Mouse (Mus musculus) embryo, embryonic 11 days (tissue): ENCODE measurements around the gene Ptprt.
A peak's percentile ranks its signal among the peaks of the same experiment; 100 is the strongest.

Experiments
- DNase-seq: peaks from one replicate; pipeline ENCODE4 v3.0.0-alpha.2; 2015

Ptprt gene

GRCm38 (mm10) chr2:161656632-161657031 lies 1004.3 kb downstream of the Ptprt start:
- DNase-seq, result no peak

GRCm38 (mm10) chr2:161640805-161641204 lies 1020.1 kb downstream of the Ptprt start:
- no peak for DNase-seq

GRCm38 (mm10) chr2:161634084-161634483 lies 1026.9 kb downstream of the Ptprt start:
- no peak for DNase-seq

- no peak for DNase-seq
Measured at GRCm38 (mm10) chr2:161625896-161626295, 1035.1 kb downstream of the Ptprt start.

- DNase-seq, result no peak
Measured at GRCm38 (mm10) chr2:161608401-161608800, 1052.5 kb downstream of the Ptprt start.

GRCm38 (mm10) chr2:161607372-161607771 lies 1053.6 kb downstream of the Ptprt start:
- DNase-seq, result no peak

GRCm38 (mm10) chr2:161600206-161600808 lies 1060.6 kb downstream of the Ptprt start:
- DNase-seq, result peak; percentile 7

- no peak for DNase-seq
Measured at GRCm38 (mm10) chr2:161593391-161594152, 1067.4 kb downstream of the Ptprt start.

GRCm38 (mm10) chr2:161574401-161574800 lies 1086.5 kb downstream of the Ptprt start:
- no peak for DNase-seq

- no peak for DNase-seq
Measured at GRCm38 (mm10) chr2:161572201-161572600, 1088.7 kb downstream of the Ptprt start.

- DNase-seq, result no peak
Measured at GRCm38 (mm10) chr2:161570236-161570995, 1090.5 kb downstream of the Ptprt start.

- DNase-seq, result no peak
Measured at GRCm38 (mm10) chr2:161561502-161561901, 1099.4 kb downstream of the Ptprt start.

- DNase-seq, result no peak
Measured at GRCm38 (mm10) chr2:161557874-161558273, 1103.1 kb downstream of the Ptprt start.

GRCm38 (mm10) chr2:161553651-161554050 lies 1107.3 kb downstream of the Ptprt start:
- DNase-seq, result no peak

- no peak for DNase-seq
Measured at GRCm38 (mm10) chr2:161552011-161552410, 1108.9 kb downstream of the Ptprt start.

GRCm38 (mm10) chr2:161549577-161549976 lies 1111.4 kb downstream of the Ptprt start:
- no peak for DNase-seq

- DNase-seq, result no peak
Measured at GRCm38 (mm10) chr2:161547318-161547717, 1113.6 kb downstream of the Ptprt start.

- DNase-seq, result no peak
Measured at GRCm38 (mm10) chr2:161545406-161545805, 1115.5 kb downstream of the Ptprt start.

- DNase-seq, result no peak
Measured at GRCm38 (mm10) chr2:161534151-161534550, 1126.8 kb downstream of the Ptprt start.

GRCm38 (mm10) chr2:161527192-161527591 lies 1133.8 kb downstream of the Ptprt start:
- DNase-seq, result no peak

GRCm38 (mm10) chr2:161519671-161520070 lies 1141.3 kb downstream of the Ptprt start:
- DNase-seq, result no peak

- DNase-seq, result no peak
Measured at GRCm38 (mm10) chr2:161516921-161517320, 1144.0 kb downstream of the Ptprt start.

- DNase-seq, result no peak
Measured at GRCm38 (mm10) chr2:161513256-161513655, 1147.7 kb downstream of the Ptprt start.
